Mouse (Mus musculus) forebrain, embryonic 15.5 days (tissue): Measurements from ENCODE around the gene Fxyd7. TPM values are rescaled to one million over a fixed set of nuclear protein-coding genes. Genes with fewer than 3 reads are reported as not detected.

Source experiments
- microRNA-seq: library from miRNA; unstranded; fragments of <30 nt; microRNA quantifications from one replicate; pipeline ENCODE4, GENCODE M21; 2016
- polyA plus RNA-seq: library from polyadenylated mRNA; unstranded; fragments of >200 nt; fragmentation: Nextera tagmentation; extraction: Ambion mirVana; gene quantifications from 2 replicates; pipeline ENCODE4 v1.2.1, GENCODE M21; 2015

Fxyd7 gene
- polyA plus RNA-seq, 1 experiment from 2014 or later: 60.4 TPM

Small RNA genes within 50 kb of the gene (microRNA-seq; reads per million reads assigned to microRNA genes)
- not detected for gene Mir7050

Other genes starting within 250 kb of the Fxyd7 start
- 0.17 and 0.24 TPM in 2 replicates for gene Ffar2, start 227.7 kb downstream of the Fxyd7 start, polyA plus RNA-seq
- not detected in 2 replicates for gene Ffar3, start 195.3 kb downstream of the Fxyd7 start, polyA plus RNA-seq
- gene Ffar1, start 189.9 kb downstream of the Fxyd7 start, polyA plus RNA-seq: not detected in 2 replicates
- not detected in 2 replicates for gene Cd22, start 171.1 kb downstream of the Fxyd7 start, polyA plus RNA-seq
- gene Mag, start 136.6 kb downstream of the Fxyd7 start, polyA plus RNA-seq: 0.77 and 1.0 TPM in 2 replicates
- not detected in 2 replicates for gene Hamp2, start 126.8 kb downstream of the Fxyd7 start, polyA plus RNA-seq
- not detected in 2 replicates for gene Hamp, start 107.4 kb downstream of the Fxyd7 start, polyA plus RNA-seq
- 24.8 and 28.9 TPM in 2 replicates for gene Usf2, start 94.7 kb downstream of the Fxyd7 start, polyA plus RNA-seq
- 16.0 and 20.0 TPM in 2 replicates for gene Lsr, start 78.0 kb downstream of the Fxyd7 start, polyA plus RNA-seq
- gene Fam187b, start 77.7 kb downstream of the Fxyd7 start, polyA plus RNA-seq: 0.34 and 0.62 TPM in 2 replicates
- gene Fxyd5, start 9.0 kb downstream of the Fxyd7 start, polyA plus RNA-seq: 13.4 and 14.7 TPM in 2 replicates
- 8.2 and 14.7 TPM in 2 replicates for gene Fxyd1, start 5.7 kb upstream of the Fxyd7 start, polyA plus RNA-seq
- gene Lgi4, start 7.9 kb upstream of the Fxyd7 start, polyA plus RNA-seq: 0.20 and 0.26 TPM in 2 replicates
- gene Fxyd3, start 25.2 kb upstream of the Fxyd7 start, polyA plus RNA-seq: not detected in 2 replicates
- 0.36 TPM in 1 of 2 replicates, not detected in the other for gene Hpn, start 63.8 kb upstream of the Fxyd7 start, polyA plus RNA-seq
- gene Scn1b, start 75.5 kb upstream of the Fxyd7 start, polyA plus RNA-seq: 4.3 and 4.4 TPM in 2 replicates
- gene Gramd1a, start 104.4 kb upstream of the Fxyd7 start, polyA plus RNA-seq: 246 TPM in 2 replicates
- gene Scgb2b2, start 239.0 kb upstream of the Fxyd7 start, polyA plus RNA-seq: not detected in 2 replicates
- not detected in 2 replicates for gene Scgb1b2, start 240.4 kb upstream of the Fxyd7 start, polyA plus RNA-seq